Mouse (Mus musculus): ENCODE measurements around the gene Gch1. TPM values are rescaled to one million over a fixed set of nuclear protein-coding genes. Genes with fewer than 3 reads are reported as not detected.

The Gch1 gene
- 20.8 and 28.9 TPM in 2 replicates for total RNA-seq (2023)

GRCm38 (mm10) chr14:47188848-47189634 lies at the start of gene Gch1:
Gene Gch1, minus strand, starts transcription at chr14:47189413.

Other genes with a start within 250 kb of the Gch1 start
- gene Wdhd1, start 87.4 kb upstream of the Gch1 start, total RNA-seq (2023) = 18.6 and 37.1 TPM in 2 replicates
- gene Socs4, start 87.5 kb upstream of the Gch1 start, total RNA-seq (2023) = 10.0 and 12.1 TPM in 2 replicates
- gene Mapk1ip1l, start 108.9 kb upstream of the Gch1 start, total RNA-seq (2023) = 119 and 140 TPM in 2 replicates
- gene Lgals3, start 178.3 kb upstream of the Gch1 start, total RNA-seq (2023) = 482 and 610 TPM in 2 replicates
- 48.0 and 51.5 TPM in 2 replicates for gene Dlgap5, start 229.0 kb upstream of the Gch1 start, total RNA-seq (2023)

Measured in neutrophil, adult 65 days (primary cell).